Mouse (Mus musculus) thymus, adult 2 months (tissue): ENCODE results near the gene Smarcd2.

Experiments used
- CTCF ChIP-seq: fragments of 200-500 bp; IDR thresholded peaks from 2 replicates; pipeline ENCODE4 v1.5.1; 2012; ENCODE audit warnings: mild to moderate bottlenecking, control low read depth, low read length, moderate library complexity, borderline replicate concordance; ENCODE audit not compliant: control insufficient read depth, poor library complexity, insufficient read depth; ENCODE audit errors: extremely low read depth
- POLR2A ChIP-seq: fragments of 200-500 bp; IDR thresholded peaks from 2 replicates; pipeline ENCODE4 v1.6.1; 2012; ENCODE audit warnings: mild to moderate bottlenecking, low read length, control low read depth, moderate library complexity; ENCODE audit not compliant: control insufficient read depth, poor library complexity, insufficient read depth; ENCODE audit errors: extremely low read depth

DNA sequence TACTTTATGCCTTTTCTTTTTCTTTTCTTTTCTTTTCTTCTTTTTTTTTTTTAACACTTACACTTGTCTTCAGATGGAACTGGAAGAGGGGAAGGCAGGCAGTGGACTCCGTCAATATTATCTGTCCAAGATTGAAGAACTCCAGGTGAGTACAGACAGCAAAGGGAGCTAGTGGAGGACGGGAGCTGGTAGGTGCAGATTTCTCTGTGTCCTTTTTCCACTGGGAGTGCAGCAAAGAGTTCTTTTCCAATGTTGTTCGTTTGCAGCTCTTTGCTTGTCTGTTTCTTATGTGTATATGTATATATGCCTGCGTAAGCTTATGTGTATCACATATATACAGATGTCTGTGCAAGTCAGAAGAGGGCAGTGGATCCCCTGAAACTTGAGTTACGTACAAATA, 16.0 kb downstream of the Smarcd2 start:
- TF ChIP-seq CTCF (no peak), POLR2A (no peak)
